Mouse (Mus musculus): Measurements from ENCODE around the gene Camsap2.

Gene Camsap2

DNA sequence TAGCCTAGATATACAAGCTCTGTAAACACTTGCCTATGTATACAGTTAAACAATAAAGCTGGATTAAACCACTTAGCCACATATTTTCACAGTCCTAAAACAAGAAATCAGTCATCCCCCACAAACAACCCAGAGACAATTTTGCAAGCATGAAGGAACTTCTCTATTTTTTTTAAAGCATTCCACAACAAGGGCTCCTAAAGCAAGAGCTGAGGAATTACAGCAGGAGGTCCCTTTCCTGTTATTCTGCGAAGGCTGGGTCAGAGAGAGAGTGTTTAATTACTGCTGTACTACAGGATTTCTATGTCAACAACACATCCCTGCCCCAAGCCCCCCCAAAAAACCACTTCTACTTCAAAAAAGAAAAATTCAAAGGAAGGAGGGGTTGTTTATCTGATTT, 1.6 kb downstream of the Camsap2 start:
- no peak for DNase-seq (ENCODE audit: low read depth, low spot score)

DNA sequence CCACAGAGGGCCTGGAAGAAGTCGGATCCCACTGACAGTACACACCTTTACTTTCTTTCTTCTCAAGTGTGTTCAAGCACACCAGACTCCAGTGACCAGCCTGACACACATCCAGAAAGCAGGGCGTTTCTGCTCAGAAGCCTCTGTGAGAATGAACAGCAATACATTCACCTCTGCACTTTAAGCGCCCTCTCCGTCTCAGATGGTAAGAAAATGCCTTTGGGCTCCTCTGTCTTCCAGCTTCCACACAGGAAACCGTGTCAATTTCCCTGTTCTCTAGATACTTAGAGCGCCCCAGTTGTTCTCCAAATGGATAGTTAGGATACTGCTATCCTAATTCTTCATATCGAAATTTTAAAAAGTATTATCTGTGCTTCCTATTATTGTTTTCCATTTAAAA, 2.2 kb downstream of the Camsap2 start:
- DNase-seq (ENCODE audit: low read depth, low spot score): no peak

GRCm38 (mm10) chr1:136340541-136340940, 5.4 kb downstream of the Camsap2 start:
- peak; percentile 52 for DNase-seq (ENCODE audit: low read depth, low spot score)

- no peak for DNase-seq (ENCODE audit: low read depth, low spot score)
Observed at GRCm38 (mm10) chr1:136334743-136335142, 11.2 kb downstream of the Camsap2 start.

DNA sequence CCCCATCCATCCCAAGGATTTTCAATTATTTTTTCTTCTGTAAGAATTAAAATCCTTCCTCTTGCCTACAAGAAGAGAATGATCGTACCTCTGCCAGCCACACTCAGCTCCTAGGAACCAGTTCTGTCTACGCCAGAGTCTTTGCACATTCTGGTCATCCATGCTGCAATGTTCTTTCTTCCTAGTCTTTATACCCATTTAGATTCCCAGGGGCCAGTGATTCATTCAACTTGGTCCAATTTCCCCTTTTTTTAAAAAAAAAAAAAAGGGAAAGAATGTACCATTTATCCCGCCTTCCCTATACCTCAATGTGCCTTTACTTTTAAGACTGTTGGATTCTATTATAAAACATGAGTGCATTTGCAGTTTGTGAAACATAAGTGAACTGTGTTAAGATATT, 12.4 kb downstream of the Camsap2 start:
- no peak for DNase-seq (ENCODE audit: low read depth, low spot score)

GRCm38 (mm10) chr1:136333071-136333470, 12.8 kb downstream of the Camsap2 start:
- no peak for DNase-seq (ENCODE audit: low read depth, low spot score)

GRCm38 (mm10) chr1:136331836-136332235, 14.1 kb downstream of the Camsap2 start:
- no peak for DNase-seq (ENCODE audit: low read depth, low spot score)

DNA sequence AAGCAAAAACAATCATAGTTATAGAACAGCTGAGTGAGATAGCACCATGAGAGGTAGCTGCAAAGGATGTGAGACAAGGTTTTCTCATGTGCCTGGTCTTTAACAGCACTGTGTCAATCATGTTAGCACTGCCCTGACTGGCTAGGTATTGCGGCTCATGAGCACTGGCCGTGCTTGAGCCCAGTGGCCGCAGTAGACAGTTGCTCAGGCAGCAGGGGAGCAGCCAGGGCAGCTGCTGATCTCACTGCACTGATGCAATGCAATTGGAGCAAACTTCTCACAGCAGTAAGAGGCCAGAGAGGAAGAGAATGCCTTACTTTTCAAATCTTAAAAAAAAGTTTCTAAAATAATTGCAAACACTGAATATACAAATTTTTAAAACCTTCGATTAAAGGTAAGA, 16.5 kb downstream of the Camsap2 start:
- DNase-seq (ENCODE audit: low read depth, low spot score): no peak

DNA sequence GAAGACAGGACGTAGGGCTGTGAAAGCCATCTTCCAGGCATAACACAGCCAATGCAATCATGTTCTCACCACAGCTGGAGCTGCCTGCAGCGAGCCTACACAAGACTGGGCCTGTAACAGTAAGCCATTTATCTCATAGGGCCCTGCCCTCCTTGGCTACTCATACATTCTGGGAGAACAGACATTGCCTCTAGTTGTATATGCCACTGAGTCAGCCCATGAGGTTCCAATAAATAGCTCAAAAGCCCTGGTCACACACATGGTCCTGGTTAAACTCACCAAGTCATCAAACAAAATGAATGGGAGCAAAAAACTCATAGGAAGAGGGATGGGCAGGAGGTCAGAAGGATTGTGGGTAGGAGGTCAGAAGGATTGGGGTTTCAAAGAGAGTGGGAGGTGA, 17.3 kb downstream of the Camsap2 start:
- DNase-seq (ENCODE audit: low read depth, low spot score): no peak

GRCm38 (mm10) chr1:136327638-136328037, 18.3 kb downstream of the Camsap2 start:
- DNase-seq (ENCODE audit: low read depth, low spot score): no peak

- no peak for DNase-seq (ENCODE audit: low read depth, low spot score)
Observed at GRCm38 (mm10) chr1:136325933-136326332, 20.0 kb downstream of the Camsap2 start.

GRCm38 (mm10) chr1:136322331-136322730, 23.6 kb downstream of the Camsap2 start:
- DNase-seq (ENCODE audit: low read depth, low spot score): no peak

DNA sequence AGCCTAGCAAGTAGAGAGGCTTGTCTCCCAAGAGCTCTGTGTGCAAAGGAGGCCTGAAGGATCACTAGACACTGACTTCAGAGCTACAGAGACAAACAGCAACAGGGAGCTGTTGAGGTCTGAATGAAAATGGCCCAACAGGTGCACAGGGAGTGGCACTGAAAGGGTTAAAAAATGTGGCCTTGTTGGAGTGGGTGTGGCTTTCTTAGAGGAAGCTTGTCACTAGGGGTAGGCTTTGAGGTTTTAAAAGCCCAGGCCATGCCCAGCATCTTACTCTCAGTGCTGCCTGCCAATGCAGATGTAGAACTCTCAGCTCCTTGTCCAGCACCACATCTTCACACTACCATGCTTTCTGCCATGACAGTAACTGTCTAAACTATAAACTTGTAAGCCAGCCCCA, 29.6 kb downstream of the Camsap2 start:
- DNase-seq (ENCODE audit: low read depth, low spot score): peak; percentile 42

DNA sequence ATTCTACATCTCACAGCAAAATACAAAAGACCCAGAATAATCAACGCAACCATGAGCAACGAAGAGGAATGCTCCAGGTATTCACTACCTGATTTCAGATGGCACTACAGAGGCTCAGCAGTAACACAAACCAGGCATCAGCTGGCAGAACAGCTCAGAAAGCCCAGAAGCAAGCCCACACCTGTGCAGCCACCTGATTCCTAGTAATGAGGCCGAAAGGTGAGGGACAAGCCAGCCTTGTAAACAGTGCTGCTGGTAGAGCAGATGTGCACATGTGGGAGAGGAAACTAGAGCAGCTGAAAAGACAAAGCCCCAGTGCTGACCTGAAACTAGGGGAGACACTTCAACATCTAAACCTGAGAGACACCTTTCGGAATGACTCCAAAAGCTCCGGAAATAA, 36.7 kb downstream of the Camsap2 start:
- no peak for DNase-seq (ENCODE audit: low read depth, low spot score)

DNA sequence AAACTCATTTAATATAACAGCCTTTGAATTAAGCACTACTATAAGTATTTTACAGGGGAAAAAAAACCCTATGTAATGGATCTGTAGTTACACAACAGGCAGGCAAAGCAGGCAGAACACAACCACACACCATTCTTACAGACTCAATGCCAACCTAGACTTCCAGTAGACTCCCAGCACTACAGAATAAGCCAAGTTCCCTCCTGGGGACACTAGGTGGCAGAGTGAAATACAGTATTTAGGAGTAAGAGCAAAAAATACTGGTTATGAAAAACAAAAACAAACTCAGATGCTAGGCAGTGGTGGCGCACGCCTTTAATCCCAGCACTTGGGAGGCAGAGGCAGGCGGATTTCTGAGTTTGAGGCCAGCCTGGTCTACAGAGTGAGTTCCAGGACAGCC, 39.5 kb downstream of the Camsap2 start:
- peak; percentile 21 for DNase-seq (ENCODE audit: low read depth, low spot score)

DNA sequence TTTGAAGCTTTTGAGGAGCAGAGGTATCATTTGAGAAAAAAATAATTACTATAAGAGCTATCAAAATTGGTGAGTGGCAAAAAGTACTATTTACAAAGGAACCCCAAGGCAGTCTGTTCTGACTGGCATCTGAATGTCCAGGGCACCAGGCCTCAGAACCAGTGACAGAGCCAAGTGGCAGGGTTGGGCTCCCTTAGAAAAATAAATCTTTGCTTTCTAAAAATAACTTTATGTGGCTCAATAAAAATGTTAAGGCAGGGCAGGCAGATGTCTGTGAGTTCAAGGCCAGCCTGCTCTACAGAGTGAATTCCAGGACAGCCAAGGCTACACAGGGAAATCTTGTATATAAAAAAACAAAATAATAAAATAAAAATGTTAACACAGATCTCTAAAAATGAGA, 51.9 kb downstream of the Camsap2 start:
- no peak for DNase-seq (ENCODE audit: low read depth, low spot score)

DNA sequence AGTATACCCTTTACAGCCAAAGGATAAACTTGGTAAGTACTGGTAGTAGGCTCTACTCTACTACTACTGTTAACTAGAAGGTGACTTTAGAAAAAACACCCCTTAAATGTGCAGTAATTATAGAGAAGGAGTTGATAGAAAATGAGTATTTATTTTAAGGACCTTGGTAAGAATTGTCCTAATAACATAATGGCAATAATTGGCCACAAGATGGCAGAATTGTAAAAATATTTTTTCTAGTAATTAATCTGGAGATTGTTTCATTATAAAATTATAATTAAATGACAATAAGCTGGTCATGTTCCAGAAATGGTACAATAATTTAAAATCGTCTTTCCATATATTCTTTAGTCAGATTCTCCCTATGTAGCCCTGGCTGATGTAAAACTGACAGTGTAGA, 56.1 kb downstream of the Camsap2 start:
- DNase-seq (ENCODE audit: low read depth, low spot score): no peak

DNA sequence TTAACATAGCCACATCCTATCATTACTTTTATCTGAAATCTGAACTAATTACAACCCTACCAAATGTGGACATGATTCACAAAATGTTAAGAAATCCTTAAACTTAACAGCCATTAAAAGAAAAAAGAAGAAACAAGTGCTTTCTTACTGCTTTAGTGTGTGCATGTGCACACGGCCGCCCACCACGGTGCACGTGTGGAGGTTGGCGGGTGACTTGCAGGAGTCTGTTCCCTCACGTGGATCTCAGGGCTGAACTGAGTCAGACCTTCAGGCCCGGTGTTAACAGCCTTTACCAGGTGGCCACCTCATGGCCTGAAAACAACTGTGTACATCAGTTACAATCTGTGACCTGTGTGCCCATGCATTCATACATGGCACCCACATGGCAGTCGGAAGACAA, 68.5 kb downstream of the Camsap2 start:
- no peak for DNase-seq (ENCODE audit: low read depth, low spot score)

GRCm38 (mm10) chr1:136268224-136268623, 77.7 kb downstream of the Camsap2 start:
- no peak for DNase-seq (ENCODE audit: low read depth, low spot score)

- DNase-seq (ENCODE audit: low read depth, low spot score): no peak
Observed at GRCm38 (mm10) chr1:136266127-136266526, 79.8 kb downstream of the Camsap2 start.

GRCm38 (mm10) chr1:136263355-136263754, 82.5 kb downstream of the Camsap2 start:
- no peak for DNase-seq (ENCODE audit: low read depth, low spot score)

GRCm38 (mm10) chr1:136260635-136261238, 85.2 kb downstream of the Camsap2 start, which contains the start of gene Gpr25:
TSS of gene Gpr25 (minus strand) at chr1:136260873.
- no peak for DNase-seq (ENCODE audit: low read depth, low spot score)

GRCm38 (mm10) chr1:136259893-136260634, 85.8 kb downstream of the Camsap2 start:
- DNase-seq (ENCODE audit: low read depth, low spot score): peak; percentile 60

- peak; percentile 20 for DNase-seq (ENCODE audit: low read depth, low spot score)
Observed at GRCm38 (mm10) chr1:136259543-136259892, 86.4 kb downstream of the Camsap2 start.

All from ES-CJ7 (cell line).